In genomic region chr2:93079394-93079793, GRCm38 (mm10) we compare ENCODE assay signal across 21 mouse cellular contexts.
"Had no signal": no experiment of that assay in that cellular context is flagged by ENCODE, and none has a peak within 500 bp of the region (broad histone marks: within the 10 kb centered on the region; RNA-seq: fewer than 3 reads in every experiment).

No protein-coding gene starts in this region.

- H3K4me2 ChIP-seq: limb, embryonic 12.5 days; limb, embryonic 15.5 days; liver, embryonic 11.5 days; lung, embryonic 14.5 days; midbrain, embryonic 13.5 days had no signal

- H3K4me3 ChIP-seq: layer of hippocampus, adult 2 months; limb, embryonic 12.5 days; limb, embryonic 15.5 days; midbrain, embryonic 13.5 days had no signal

- H3K9me3 ChIP-seq: limb, embryonic 12.5 days; limb, embryonic 15.5 days; midbrain, embryonic 13.5 days had no signal

- ATAC-seq: intestine, postnatal 0 days; liver, postnatal 0 days; lung, postnatal 0 days; midbrain, embryonic 13.5 days; midbrain, embryonic 16.5 days had no signal

- DNase-seq: kidney, adult 2 months; layer of hippocampus, adult 9-11 months; layer of hippocampus, postnatal 36 days; left cerebral cortex, postnatal 4 days; liver, postnatal 0 days; lung, embryonic 14.5 days; thymus, adult 2 months; thymus, postnatal 14 days; thymus, postnatal 4 days had no signal

- H3K27ac ChIP-seq: kidney, postnatal 0 days; layer of hippocampus, adult 2 months; limb, embryonic 12.5 days; limb, embryonic 15.5 days; liver, embryonic 14.5 days; macrophage; midbrain, embryonic 13.5 days; stomach, postnatal 0 days had no signal

- H3K36me3 ChIP-seq: limb, embryonic 12.5 days; limb, embryonic 15.5 days; midbrain, embryonic 13.5 days had no signal

- H3K4me1 ChIP-seq: limb, embryonic 12.5 days had no signal

- H3K9ac ChIP-seq: limb, embryonic 12.5 days; limb, embryonic 15.5 days; liver, embryonic 14.5 days; liver, postnatal 0 days; lung, embryonic 14.5 days; midbrain, embryonic 13.5 days had no signal
